Mouse (Mus musculus): ENCODE measurements around the gene Mafk.

DNA sequence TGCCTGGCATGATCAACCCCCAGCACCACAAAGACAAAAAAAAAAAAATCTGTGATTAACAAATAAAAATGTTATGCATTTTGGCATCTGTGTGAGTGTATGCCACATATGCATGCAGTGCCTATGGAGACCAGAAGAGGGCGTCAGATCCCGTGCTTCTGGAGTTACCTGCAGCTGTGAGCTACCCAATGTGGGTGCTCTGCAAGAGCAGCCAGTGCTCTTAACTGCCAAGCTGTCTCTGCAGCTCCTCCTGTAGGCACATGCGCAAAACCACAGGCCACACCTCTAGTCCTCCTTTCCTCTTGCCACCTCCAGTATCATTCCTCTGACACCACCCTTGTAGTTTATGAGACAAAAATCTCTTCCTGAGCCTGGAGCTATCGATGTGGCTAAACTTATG is 18.1 kb downstream of the Mafk start:
- no peak for TF ChIP-seq MAX (IDR thresholded peaks at IDR 0.05; ENCODE audit: low read length)
- no peak; the same call in none of the 2 replicates for TF ChIP-seq RAD21 (IDR thresholded peaks at IDR 0.05; ENCODE audit: low read depth, low read length)
